Mouse (Mus musculus) adrenal gland, postnatal 25 days (tissue): ENCODE results near the gene Gpcpd1. TPM values are rescaled to one million over a fixed set of nuclear protein-coding genes. Genes with fewer than 3 reads are reported as not detected.

Experiments used
- DNase-seq: peaks from one replicate; pipeline ENCODE4 v3.0.0; 2021; ENCODE audit warnings: mixed read lengths
- total RNA-seq: library from RNA; stranded (reverse); gene quantifications from 2 replicates; pipeline ENCODE4 v1.2.3, GENCODE M21; 2021

Gene Gpcpd1
- total RNA-seq, 1 experiment from 2014 or later, result 57.3 TPM

DNA sequence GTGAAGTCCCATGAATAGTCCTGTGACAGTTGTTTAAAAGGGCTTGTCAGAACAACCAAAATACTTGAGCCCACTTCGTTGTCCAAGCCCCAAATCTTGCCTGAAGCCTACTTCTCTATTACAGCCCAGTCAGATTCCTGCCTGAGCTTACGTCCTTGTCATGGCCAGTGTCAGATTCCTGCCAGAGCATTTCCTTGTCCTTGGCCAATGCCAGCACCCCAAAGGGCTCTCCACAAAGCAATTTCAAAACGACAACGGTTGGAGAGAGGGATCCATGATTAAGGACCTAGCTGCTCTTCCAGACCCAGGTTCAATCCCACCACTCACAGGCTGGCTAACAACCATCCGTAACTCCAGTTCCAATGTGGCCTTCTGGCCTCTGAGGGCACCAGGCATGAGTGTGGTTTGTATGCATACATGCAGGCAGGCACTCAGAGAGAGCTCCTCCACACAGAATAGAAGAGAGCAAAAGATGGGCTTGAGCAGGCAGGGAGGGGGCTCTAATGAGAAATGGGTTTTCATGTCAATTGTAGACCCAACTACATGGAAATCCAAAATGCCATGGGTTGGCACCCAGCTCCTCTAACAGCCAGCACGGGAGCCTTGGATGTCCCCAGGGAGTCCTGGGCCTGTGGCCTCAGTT lies 70.2 kb downstream of the Gpcpd1 start:
- no peak for DNase-seq

GRCm38 (mm10) chr2:132516130-132517030 lies 71.1 kb downstream of the Gpcpd1 start:
- DNase-seq, result peak; percentile 79

DNA sequence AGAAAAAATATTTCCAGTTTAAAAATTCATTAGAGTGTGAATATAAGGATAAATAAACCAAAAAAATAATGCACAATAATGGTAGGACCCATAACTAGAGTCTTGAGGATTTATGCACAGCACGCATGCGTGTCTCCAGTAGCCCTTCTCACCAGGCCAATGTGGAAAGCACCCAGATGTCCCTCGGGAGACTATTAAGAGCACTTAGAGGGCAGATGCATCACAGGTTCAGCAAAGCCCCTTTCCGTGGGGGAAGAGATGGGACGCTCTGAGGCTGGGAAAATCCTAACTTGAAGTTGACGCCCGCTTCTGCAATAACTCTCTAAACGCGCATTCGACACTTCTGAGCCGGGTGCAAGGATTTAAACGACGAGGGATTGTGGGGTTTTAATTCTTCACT lies 71.9 kb downstream of the Gpcpd1 start:
- DNase-seq, result no peak

- DNase-seq, result no peak
Observed at GRCm38 (mm10) chr2:132515076-132515475, 72.5 kb downstream of the Gpcpd1 start.

GRCm38 (mm10) chr2:132514353-132514752 lies 73.2 kb downstream of the Gpcpd1 start:
- no peak for DNase-seq

- no peak for DNase-seq
Observed at GRCm38 (mm10) chr2:132513371-132514181, 74.0 kb downstream of the Gpcpd1 start.

- DNase-seq, result no peak
Observed at GRCm38 (mm10) chr2:132512977-132513351, 74.6 kb downstream of the Gpcpd1 start.

- no peak for DNase-seq
Observed at GRCm38 (mm10) chr2:132512051-132512976, 75.2 kb downstream of the Gpcpd1 start.

- DNase-seq, result no peak
Observed at GRCm38 (mm10) chr2:132511011-132511818, 76.3 kb downstream of the Gpcpd1 start.

DNA sequence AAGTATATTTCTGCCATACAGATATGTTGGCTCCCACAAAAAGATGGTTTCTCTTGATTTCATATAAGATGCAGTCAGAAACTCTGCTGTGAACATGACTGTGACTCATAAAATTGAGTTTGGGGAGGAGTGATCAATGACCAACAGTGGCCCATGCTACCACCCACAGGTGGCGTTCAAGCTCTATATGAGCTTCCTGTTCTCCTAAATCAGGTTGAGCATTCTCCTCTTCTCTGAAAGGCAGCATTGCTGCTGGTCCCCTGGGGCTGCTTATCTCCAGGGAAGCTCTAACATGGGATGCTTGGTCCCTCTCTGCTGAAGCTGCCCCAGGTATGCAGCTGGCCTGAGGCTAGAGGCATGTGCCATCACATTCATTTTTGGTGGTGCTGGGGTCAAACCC lies 77.8 kb downstream of the Gpcpd1 start:
- DNase-seq, result no peak

DNA sequence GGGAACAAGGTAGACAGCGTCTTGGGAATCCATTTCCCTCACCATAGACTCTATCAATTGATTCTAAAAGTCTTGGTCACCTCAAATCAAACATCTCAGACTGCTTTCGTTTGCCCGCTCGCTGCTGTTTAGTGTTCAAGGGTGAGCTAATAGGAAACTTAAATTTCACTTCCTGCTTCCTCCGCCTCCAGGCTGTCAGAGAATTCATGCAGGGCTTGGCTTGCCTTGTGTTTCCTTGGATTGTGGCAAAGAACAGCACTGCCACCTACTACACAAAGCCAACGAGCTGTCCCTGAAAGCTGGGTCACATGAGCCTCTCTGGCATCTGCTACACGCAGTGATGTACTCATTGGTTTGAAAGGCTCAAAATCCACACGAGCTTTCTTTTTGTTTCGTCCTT lies 78.3 kb downstream of the Gpcpd1 start:
- DNase-seq, result no peak

DNA sequence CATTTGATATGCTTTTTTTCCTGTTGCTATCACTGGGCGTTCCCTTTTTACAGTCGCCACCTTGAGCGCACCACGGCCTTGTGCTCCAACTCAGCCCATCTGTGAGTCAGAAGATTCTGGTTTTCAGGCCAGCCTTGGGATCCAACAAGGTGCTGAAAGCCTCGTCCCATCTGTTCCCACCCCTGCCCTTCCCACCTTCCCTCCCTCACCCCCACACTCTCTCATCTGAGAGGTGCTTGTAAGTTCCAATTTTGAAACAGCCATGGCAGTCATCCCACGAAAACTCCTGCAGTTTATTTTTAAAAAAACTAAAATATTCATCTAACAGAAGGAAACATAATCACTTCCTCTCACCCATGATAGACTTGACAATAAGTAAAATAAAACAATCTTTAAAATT lies 80.0 kb downstream of the Gpcpd1 start:
- no peak for DNase-seq

GRCm38 (mm10) chr2:132507091-132507490 lies 80.4 kb downstream of the Gpcpd1 start:
- no peak for DNase-seq

DNA sequence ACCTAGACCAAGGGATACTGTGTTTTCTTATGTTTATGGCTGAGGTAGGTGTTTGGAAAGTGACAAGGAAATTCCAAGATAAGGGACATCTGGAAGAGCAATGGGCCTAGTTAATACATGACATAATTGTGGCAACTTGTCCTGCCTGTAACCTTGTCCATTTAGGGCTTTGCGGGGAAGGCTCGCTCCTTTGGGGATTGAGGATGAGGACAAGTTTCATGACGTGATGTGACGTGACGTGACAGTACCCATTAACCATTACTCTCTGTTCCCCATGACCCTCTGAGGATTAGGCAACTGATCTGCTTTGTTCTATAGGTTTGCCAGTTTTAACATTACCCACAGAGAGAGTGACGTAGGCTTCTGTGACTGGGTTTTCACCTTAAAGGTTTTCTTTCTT lies 81.7 kb downstream of the Gpcpd1 start:
- DNase-seq, result no peak

GRCm38 (mm10) chr2:132498344-132498743 lies 89.2 kb downstream of the Gpcpd1 start:
- DNase-seq, result no peak

DNA sequence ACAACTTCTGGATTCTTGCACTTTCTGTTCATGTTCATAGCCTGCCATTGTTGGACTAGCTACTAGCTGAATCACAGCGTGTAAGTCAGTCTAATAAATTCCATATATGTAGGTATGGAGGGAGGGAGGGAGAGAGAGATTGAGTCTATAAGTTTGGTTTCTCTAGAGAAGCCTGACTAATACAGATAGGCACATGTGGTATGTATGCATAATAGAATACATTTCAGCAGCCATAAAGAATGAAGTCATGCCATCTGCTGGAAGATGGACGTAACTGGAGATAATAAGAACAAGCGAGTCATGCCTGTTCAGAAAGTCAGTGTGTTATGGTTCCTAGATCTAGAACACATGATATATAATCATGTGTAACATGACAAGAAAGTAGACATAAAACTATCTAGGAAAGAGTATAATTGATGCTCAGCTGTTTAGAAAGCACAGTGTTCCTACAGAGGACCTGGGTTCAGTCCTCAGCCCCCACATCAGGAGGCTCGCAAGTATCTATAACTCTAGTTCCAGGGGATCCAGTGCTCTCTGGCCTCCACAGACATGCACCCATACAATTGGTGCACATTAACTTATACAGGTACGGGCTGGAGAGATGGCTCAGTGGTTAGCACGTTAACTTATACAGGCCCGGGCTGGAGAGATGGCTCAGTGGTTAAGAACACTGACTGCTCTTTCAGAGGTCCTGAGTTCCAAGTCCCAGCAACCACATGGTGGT lies 90.0 kb downstream of the Gpcpd1 start:
- no peak for DNase-seq

DNA sequence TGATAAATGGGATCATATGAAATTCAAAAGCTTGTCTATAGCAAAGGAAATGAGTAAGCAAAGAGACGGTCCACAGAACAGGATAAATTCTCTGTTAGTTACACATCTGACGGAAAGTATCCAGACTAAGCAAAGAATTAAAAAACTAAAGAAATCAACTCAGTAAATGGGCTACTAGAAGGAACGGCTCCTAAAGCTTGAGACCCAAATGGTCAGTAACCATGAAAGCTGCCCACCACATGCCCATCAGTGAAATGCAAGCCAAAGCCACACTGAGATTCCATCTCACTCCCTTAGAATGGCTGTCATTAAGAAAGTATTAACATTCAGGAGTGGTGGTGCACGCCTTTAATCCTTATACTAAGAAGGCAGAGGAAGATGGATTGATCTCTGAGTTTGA lies 94.3 kb downstream of the Gpcpd1 start:
- no peak for DNase-seq

DNA sequence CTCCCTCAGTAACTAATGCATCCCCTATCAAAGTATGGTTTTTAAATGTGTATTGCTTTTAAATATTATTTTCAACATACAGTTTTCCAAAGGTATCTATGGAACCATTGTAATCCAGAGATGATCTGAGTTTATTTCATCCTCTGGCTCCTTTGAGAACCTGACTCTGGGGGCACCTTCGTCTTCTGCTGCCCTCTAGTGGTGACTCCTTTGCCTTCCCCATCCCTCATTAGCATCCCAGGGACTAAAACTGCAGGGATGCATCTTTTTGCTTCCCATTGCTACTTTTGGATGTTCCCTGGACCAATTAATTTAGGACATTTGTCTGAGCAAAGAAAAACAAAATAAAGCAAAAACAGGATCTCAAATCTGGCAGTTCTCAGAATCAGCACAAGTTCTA lies 102.1 kb downstream of the Gpcpd1 start:
- DNase-seq, result peak; percentile 50

- no peak for DNase-seq
Observed at GRCm38 (mm10) chr2:132481547-132481946, 106.0 kb downstream of the Gpcpd1 start.
